Mouse (Mus musculus) ES-Bruce4 (cell line): ENCODE data around the gene Sept1. TPM values are rescaled to one million over a fixed set of nuclear protein-coding genes. Genes with fewer than 3 reads are reported as not detected.

Experiments used
- H3K27ac ChIP-seq: 2 replicates; pipeline ENCODE4 v1.5.1; 2012; ENCODE audit warnings: low read length, inconsistent platforms; ENCODE audit not compliant: insufficient read depth
- H3K27me3 ChIP-seq: 2 replicates; pipeline ENCODE4 v1.6.1; 2012; ENCODE audit warnings: mild to moderate bottlenecking, low read length, inconsistent platforms; ENCODE audit not compliant: control insufficient read depth, poor library complexity, insufficient read depth, severe bottlenecking
- H3K36me3 ChIP-seq: 2 replicates; pipeline ENCODE4 v1.6.1; 2012; ENCODE audit warnings: inconsistent platforms, mild to moderate bottlenecking, low read length, moderate library complexity; ENCODE audit not compliant: control insufficient read depth, poor library complexity, insufficient read depth, severe bottlenecking
- H3K4me1 ChIP-seq: one replicate; pipeline ENCODE4 v1.8.1; 2011; ENCODE audit warnings: low read length; ENCODE audit not compliant: control insufficient read depth, insufficient read depth
- H3K4me3 ChIP-seq: 2 replicates; pipeline ENCODE4 v1.5.1; 2011; ENCODE audit warnings: low read depth, mild to moderate bottlenecking, low read length
- H3K9ac ChIP-seq: 2 replicates; pipeline ENCODE4 v1.6.1; 2012; ENCODE audit warnings: low read depth, mild to moderate bottlenecking, inconsistent platforms; ENCODE audit not compliant: poor library complexity, severe bottlenecking
- H3K9me3 ChIP-seq: replicated peaks from 2 replicates; pipeline ENCODE4 v1.6.1; 2012; ENCODE audit warnings: mild to moderate bottlenecking, low read length, inconsistent platforms; ENCODE audit not compliant: control insufficient read depth, poor library complexity, insufficient read depth, severe bottlenecking
- CTCF ChIP-seq: IDR thresholded peaks from one replicate; pipeline ENCODE4 v1.8.1; 2011; ENCODE audit warnings: low read depth, low read length
- EP300 ChIP-seq: IDR thresholded peaks from 2 replicates; pipeline ENCODE4 v1.6.1; 2011; ENCODE audit warnings: low read depth, low read length; ENCODE audit not compliant: insufficient read depth
- POLR2A ChIP-seq: IDR thresholded peaks from one replicate; pipeline ENCODE4 v1.8.1; 2011; ENCODE audit warnings: low read length; ENCODE audit not compliant: insufficient read depth
- polyA plus RNA-seq: library from polyadenylated mRNA; stranded (reverse); fragments of >200 nt; gene quantifications from 2 replicates; pipeline ENCODE4 v1.2.4, GENCODE M21; 2011; ENCODE audit warnings: low read depth; ENCODE audit not compliant: missing spikeins, insufficient read depth, insufficient read length

Sept1 gene
- polyA plus RNA-seq, 1 experiment = 210 TPM

GRCm38 (mm10) chr7:127166501-127166900 is 66.4 kb downstream of the Sept1 start:
- Histone ChIP-seq H3K27me3 (no peaks in the 10 kb centered on the region), H3K4me3 (no peak overlapping the region), H3K4me1 (no peaks in the 10 kb centered on the region), H3K9ac (no peak overlapping the region), H3K36me3 (no peaks in the 10 kb centered on the region), H3K9me3 (no peaks in the 10 kb centered on the region), H3K27ac (no peak overlapping the region)
- TF ChIP-seq POLR2A = no peak
- no peak for TF ChIP-seq CTCF
- TF ChIP-seq EP300 = no peak

GRCm38 (mm10) chr7:127165607-127166493 is 67.1 kb downstream of the Sept1 start:
- H3K36me3 ChIP-seq = no peaks in the 10 kb centered on the region
- H3K4me1 ChIP-seq = no peaks in the 10 kb centered on the region
- H3K9ac ChIP-seq = no peak overlapping the region
- H3K27ac ChIP-seq = no peak overlapping the region
- H3K4me3 ChIP-seq = no peak overlapping the region
- TF ChIP-seq CTCF = no peak
- TF ChIP-seq POLR2A = no peak
- no peak for TF ChIP-seq EP300
- H3K9me3 ChIP-seq = no peaks in the 10 kb centered on the region
- no peaks in the 10 kb centered on the region for H3K27me3 ChIP-seq

Other genes starting within 250 kb of the Sept1 start
- 17.9 and 18.8 TPM in 2 replicates for gene Mvp, start 218.5 kb downstream of the Sept1 start, polyA plus RNA-seq
- gene Pagr1b, start 216.6 kb downstream of the Sept1 start, polyA plus RNA-seq = 22.1 and 26.6 TPM in 2 replicates
- gene Pagr1a, start 215.8 kb downstream of the Sept1 start, polyA plus RNA-seq = 12.7 and 27.9 TPM in 2 replicates
- 2.2 and 23.9 TPM in 2 replicates for gene Gm42742, start 212.0 kb downstream of the Sept1 start, polyA plus RNA-seq
- gene Prrt2, start 211.9 kb downstream of the Sept1 start, polyA plus RNA-seq = 3.5 and 6.7 TPM in 2 replicates
- gene Maz, start 206.1 kb downstream of the Sept1 start, polyA plus RNA-seq = 117 and 123 TPM in 2 replicates
- 106 and 109 TPM in 2 replicates for gene Kif22, start 190.7 kb downstream of the Sept1 start, polyA plus RNA-seq
- gene Zg16, start 145.8 kb downstream of the Sept1 start, polyA plus RNA-seq = not detected in 2 replicates
- gene AI467606, start 141.8 kb downstream of the Sept1 start, polyA plus RNA-seq = 1.6 TPM in 2 replicates
- gene Qprt, start 110.9 kb downstream of the Sept1 start, polyA plus RNA-seq = 8.6 and 9.3 TPM in 2 replicates
- 1.5 and 2.2 TPM in 2 replicates for gene Spn, start 95.3 kb downstream of the Sept1 start, polyA plus RNA-seq
- 98.6 and 120 TPM in 2 replicates for gene Cd2bp2, start 37.1 kb downstream of the Sept1 start, polyA plus RNA-seq
- 42.8 and 55.5 TPM in 2 replicates for gene Tbc1d10b, start 24.7 kb downstream of the Sept1 start, polyA plus RNA-seq
- 278 and 351 TPM in 2 replicates for gene Mylpf, start 24.2 kb downstream of the Sept1 start, polyA plus RNA-seq
- 52.1 and 57.0 TPM in 2 replicates for gene Zfp553, start 69 bp downstream of the Sept1 start, polyA plus RNA-seq
- 8.2 and 8.7 TPM in 2 replicates for gene Zfp771, start 11.1 kb upstream of the Sept1 start, polyA plus RNA-seq
- gene Dctpp1, start 27.6 kb upstream of the Sept1 start, polyA plus RNA-seq = 133 and 135 TPM in 2 replicates
- gene Sephs2, start 40.9 kb upstream of the Sept1 start, polyA plus RNA-seq = 77.5 and 80.3 TPM in 2 replicates
- 0.55 and 0.81 TPM in 2 replicates for gene Itgal, start 63.1 kb upstream of the Sept1 start, polyA plus RNA-seq
- 7.0 and 7.8 TPM in 2 replicates for gene Zfp768, start 112.5 kb upstream of the Sept1 start, polyA plus RNA-seq
- 4.2 and 7.5 TPM in 2 replicates for gene Zfp747, start 142.9 kb upstream of the Sept1 start, polyA plus RNA-seq
- gene 9130019O22Rik, start 154.0 kb upstream of the Sept1 start, polyA plus RNA-seq = 1.7 and 2.1 TPM in 2 replicates
- 2.0 and 6.1 TPM in 2 replicates for gene E430018J23Rik, start 160.5 kb upstream of the Sept1 start, polyA plus RNA-seq
- gene Zfp764, start 173.7 kb upstream of the Sept1 start, polyA plus RNA-seq = 1.4 and 1.9 TPM in 2 replicates
- gene Zfp688, start 188.9 kb upstream of the Sept1 start, polyA plus RNA-seq = 20.3 and 24.9 TPM in 2 replicates
- gene Zfp689, start 216.0 kb upstream of the Sept1 start, polyA plus RNA-seq = 2.7 and 2.8 TPM in 2 replicates
- gene Prr14, start 226.5 kb upstream of the Sept1 start, polyA plus RNA-seq = 45.3 and 48.0 TPM in 2 replicates
- 21.8 and 25.3 TPM in 2 replicates for gene Fbrs, start 246.1 kb upstream of the Sept1 start, polyA plus RNA-seq